Mouse (Mus musculus) spleen, adult 2 months (tissue): ENCODE measurements around the gene Ntsr1.

ENCODE experiments used
- CTCF ChIP-seq: fragments of 200-500 bp; IDR thresholded peaks from 2 replicates; pipeline ENCODE4 v1.5.1; 2011; ENCODE audit warnings: mild to moderate bottlenecking, inconsistent platforms; ENCODE audit not compliant: insufficient read depth, insufficient read length, insufficient replicate concordance; ENCODE audit errors: extremely low read depth
- POLR2A ChIP-seq: fragments of 200-500 bp; IDR thresholded peaks from 2 replicates; pipeline ENCODE4 v1.6.1; 2011; ENCODE audit warnings: low read depth, low read length, inconsistent platforms

DNA sequence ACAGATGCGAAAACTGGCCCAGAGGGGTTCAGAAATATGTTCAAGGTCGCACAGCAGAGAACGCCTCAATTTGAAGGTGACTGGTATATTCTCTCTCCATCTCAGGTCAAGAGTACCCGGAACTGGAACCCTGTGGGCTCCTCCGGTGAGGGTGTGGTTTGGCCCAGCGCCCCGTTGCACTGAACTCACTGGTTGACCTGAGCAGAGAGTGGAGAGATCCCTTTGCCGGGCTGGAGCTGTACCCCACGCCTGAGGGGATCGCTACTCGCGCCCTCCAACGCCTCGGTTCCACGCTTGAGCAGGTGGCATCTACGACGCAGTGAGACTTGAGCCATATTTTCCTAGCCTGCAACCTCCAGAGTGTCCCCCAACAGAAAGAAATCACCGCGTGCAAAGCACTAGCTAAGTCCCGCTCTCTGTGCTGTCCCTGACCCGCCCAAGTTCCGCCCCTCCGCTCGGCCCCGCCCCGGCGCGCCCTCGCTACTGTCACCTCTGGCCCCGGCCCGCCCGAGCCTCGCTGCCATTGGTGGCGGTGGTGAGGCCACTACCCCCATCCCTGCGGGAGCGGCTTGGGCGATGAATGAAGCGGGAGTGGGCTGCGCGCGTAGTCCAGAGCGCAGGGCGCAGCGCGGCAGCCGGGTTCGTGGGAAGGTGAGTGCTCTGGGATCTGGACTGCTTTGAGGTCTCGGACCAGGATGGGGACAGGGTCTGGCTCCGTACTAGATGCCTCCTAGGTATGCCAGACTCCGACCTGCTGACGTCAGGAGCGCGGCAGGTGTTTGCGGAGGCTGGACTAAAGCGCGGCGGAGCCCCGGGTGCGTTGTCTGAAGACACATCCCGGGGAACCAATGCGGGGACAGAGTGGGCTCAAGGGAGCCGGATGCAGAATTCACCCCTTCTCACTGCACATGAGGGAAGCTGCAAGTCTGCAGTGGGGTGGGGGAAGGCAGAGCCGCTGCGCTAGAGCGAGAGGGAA is 43.8 kb upstream of the Ntsr1 start, which contains the start of gene Slco4a1:
- TF ChIP-seq POLR2A = peak; percentile 3
- TF ChIP-seq CTCF = no peak
